Mouse (Mus musculus): ENCODE data around the gene Asb18.

DNA sequence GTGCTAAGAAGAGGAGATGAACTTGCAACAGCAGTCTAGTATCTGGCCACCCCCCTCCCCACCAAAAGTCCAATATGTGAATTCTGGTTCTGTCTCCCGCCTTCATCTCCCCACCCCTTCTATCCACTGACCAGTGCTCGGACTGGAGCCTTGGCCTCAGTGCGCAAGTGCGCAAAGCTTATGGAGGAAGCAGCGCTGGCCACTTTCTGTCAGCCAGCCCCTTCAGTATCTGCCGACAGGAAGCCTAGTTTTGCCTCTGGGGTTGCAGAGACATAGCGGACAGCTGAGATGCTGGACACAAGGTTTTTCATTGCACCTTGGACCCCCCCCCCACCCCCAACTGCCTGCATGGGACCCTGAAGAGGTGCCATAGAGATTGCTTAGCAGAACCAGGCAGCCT, 92.2 kb downstream of the Asb18 start:
- no peak for TF ChIP-seq CTCF (IDR thresholded peaks at IDR 0.05; ENCODE audit: borderline replicate concordance, control insufficient read depth, extremely low read depth, insufficient read depth, low read length, poor library complexity)
- TF ChIP-seq POLR2A (IDR thresholded peaks at IDR 0.05; ENCODE audit: control insufficient read depth, extremely low read depth, insufficient read depth, low read length, poor library complexity), result no peak
